Mouse (Mus musculus) kidney, adult 8-10 months (tissue): ENCODE measurements around the gene Mxra7.

Experiments
- DNase-seq, 2 experiments: peaks; one replicate each; pipeline ENCODE4 v3.0.0; 2022

The Mxra7 gene

DNA sequence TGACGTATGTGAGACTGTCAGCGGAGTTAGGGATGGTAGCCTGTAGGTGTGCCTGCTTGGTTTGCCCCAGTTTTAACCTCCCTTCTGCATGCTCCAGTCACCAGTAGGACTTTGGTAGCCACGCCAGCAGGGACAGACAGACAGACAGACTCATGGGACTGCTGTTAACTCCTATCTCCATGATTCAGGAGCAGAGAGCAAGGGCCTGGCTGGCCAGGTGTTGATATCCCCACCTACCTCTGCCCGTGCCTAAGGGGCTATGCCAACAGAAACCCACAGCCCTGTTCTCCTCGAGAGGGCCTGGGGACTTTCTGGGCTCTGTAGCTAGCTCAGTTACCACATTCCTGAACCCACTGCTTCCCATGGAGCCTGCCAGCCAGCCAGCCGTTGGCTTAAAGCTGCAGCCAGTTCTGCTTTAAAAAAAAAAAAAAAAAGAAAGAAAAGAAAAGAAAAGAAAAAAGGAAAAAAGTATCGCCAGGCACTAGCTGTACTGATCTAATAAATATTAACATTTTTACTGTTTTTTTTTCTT is 12.9 kb downstream of the Mxra7 start:
- no peak for DNase-seq

DNA sequence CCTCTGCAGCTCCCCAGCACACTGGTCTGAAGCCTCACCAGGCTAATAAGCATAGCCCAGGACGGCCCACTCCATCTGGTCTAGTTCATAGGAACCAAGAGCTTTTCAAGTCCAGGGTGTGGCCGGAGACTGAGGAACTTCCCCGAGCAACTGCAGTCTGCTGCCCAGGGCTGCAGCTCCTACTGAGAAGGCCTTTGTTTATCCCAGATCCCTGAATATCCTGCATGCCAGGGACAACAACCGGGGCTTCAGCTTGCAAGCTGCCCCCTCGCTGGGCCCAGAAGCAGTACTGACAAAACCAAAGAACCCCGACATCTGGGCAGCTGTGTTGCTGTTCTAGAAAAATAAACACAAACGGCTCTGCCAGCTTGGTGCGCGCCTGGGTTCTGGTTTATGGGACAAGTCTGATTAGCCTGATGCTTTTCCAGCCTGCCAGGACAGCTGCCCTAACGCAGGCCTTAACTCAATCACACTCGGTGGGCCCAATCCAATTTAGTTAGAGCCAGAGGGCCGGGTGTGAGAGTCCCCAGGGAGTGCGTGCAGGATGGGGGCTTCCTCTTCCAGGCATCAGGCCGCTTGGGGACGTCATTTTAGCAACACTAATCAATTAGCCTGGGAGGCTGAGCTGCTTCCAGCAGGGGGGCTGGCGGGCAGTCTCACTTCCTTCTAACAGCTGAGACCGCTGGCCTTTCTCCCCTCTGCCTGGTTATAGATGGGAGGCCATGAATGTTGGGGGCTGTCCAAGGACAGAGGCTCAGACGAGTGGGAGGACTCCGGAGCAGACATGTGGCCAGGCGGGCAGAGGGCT is 13.6 kb downstream of the Mxra7 start:
- DNase-seq, result peak; percentile 49 to 54

DNA sequence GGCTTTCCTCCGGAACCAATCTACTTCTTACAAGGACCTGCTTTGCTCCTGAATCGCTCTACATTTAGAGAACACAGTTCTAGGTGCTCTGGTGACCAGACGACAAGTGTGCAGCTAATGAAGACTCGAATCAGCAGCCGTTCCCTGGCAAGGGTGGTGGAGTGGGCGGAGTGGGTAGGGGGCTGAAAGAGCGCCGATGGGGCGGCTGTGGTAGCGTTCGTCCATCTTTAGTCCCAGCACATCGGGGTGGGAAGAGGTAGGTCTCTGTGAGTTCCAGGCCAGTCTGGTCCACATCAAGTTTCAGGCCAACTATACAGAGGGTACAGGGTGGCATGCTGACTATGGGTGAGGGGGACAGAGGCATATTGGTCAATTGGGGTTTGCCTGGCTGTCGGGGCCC is 14.2 kb downstream of the Mxra7 start:
- DNase-seq, result no peak

DNA sequence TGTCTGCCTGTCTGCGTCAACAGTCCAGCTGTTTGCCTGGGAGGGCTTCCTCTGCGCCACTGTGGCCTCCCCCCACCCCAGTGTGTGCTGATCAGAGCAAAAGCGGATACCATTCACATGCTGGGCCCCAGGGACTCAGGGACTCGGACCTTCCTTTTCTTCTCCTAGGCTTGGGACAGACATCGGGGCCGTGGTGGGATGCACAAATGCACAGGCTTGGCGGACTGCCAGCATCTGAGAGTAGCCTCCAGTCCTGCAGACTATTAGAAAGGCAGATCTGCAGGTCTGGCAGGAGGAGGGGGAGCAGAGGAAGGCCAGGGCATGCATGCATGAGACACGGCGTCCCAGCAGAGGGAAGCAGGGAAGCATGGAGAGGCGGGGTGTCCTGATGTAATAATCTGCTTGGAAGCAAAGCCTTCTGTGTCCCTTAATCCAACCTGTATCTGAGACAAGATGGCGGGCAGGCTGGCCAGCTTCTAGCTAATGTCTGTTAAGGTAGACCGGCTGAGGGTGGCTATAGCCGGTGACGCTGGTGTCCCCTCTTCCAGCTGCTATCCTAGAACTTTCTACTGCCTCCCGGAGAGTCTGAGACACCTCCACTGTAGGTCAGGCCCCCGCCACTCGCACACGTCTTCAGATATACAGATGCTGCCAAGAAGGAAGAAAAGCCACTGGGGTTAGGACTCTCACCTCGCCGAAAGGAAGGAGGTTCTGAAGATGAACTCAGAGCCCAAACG is 14.9 kb downstream of the Mxra7 start:
- no peak for DNase-seq

DNA sequence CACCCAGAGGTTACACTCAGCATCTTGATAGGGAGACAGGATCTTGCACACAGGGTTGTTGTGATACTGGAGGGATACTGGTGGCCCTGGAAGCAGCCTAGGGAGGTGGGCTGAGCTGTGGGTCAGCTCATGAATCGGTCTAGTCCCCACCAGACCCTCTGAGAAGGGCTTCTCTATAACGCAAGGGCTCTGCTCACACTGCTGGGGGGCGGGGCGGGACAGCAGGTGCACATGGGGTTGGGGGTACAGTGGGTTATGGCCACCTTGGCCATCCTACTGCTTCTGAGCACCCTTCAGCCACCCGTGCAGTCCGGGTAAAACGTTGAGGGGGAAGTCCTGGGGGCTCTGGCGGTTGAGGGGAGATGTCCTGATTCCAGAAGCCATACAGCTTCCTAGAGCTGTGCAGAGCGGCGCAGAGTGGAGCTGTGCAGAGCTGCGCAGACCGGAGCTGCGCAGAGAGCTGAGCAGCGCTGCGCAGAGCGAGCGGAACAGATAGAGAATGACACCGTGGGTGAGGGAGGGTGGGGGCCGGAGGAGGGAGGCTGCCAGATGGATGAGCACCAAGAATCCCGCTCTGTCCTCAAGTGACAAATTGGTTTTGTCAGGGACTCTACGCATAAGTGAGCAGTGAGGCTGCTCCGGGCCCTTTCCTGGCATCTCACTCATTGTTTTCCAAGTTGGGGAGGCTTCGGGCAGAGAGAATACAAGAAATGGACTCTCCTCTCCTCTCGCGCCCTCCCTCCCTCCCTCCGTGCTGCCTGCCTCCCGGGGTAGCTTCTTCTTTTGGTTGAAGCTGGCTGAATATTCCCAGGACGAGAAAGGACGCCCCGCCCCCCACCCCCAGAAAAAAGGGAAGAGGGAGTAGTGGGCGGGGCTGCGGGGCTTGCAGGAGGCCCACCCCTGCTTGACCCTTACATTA is 16.6 kb downstream of the Mxra7 start:
- no peak for DNase-seq

DNA sequence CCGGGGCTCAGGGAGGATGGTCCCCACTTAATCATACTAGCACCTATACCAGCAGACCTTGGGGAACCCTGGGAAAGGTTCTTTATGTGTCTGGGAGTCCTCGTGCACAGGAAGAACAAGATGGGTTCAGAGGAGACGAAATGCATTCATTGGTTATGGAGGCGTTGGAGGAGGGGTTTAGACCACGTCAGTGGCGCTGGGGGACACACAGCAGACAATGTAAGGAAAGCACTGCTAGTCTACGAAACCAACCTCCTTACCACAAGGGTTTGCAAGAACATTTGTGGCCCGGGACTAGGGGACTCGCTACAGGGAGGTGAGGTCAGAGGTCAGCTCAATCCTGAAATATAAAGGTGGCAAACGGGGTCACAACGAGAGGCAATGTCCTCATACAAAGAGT is 17.3 kb downstream of the Mxra7 start:
- no peak for DNase-seq

DNA sequence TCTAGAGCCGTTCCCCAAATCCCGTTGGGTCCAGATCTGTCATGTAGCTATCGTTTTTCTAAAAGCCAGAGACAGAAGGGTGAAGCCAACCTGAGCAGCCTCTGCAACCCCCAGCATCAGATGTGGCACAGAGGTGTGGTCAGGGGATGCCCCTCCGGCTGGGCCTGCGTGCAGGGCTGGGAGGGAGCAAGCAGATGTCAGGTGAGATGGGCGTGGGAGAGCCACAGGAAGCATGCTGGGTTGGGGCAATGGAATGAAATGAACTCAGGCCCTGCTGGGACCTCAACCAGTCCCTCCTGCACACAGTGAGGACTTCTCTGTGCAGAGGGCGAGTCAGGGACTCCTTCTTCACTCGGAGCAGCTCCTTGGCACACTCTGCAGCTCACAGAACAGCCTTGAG is 18.3 kb downstream of the Mxra7 start:
- DNase-seq, result no peak

DNA sequence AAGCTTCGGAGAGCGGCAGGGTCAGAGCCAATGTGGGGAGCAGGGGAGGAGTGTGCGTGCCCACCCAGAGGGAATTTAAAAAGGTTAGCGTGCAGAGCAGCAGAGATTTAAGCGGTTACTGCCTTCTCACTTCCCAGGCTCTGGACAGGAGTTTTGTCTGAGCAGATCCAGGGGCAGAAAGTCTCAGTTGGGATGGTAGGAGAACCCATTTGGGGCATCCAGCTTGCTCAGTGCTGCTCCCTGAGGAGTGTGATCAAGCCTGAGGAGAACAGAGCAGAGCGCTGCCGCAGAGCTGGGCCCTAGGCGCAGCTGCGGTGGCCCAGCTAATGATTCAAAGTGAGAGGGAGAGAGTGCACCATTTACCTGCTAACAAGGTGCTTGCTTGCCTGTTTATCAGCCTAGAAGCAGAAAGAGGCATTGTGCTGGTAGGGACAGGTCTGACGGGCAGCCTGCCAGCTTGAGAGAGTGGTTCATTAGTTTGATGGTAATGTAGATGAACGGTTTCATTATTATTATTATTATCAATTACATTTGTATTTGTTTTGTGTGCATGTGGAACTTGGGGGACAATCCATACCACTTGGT is 18.9 kb downstream of the Mxra7 start:
- DNase-seq, result no peak

DNA sequence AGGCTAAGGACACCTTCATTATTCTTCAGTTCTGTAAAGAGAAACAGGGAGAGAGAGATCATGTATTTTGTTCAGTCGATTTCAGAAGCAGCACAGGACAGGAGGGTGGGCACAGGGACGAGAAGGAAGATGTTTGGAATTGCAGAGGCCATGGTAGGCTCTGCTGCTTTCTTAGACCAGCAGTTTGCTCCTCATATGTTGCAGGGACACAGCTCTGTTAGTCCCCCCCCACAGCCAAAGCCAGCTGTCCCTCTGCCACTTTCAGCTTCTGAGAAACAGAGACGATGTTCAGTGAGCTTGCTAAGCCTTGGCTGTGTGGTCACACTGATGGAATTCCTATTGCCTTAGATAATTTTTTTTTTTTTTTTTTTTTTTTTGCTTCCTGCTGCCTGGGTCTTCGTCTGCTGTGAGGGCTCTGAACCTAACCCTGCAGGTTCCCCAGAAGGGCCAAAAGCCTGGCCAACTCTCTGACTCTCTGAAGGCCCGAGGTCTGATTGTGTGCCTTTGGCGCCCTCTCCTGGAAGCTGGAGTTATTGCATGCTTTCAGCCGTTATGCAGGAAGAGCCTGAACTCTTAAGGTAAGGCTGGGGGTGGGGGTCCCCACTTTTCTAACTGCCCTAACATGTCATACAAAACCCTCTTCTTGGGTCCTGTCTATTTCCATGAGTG is 19.8 kb downstream of the Mxra7 start:
- DNase-seq, result peak; percentile 82 to 90

DNA sequence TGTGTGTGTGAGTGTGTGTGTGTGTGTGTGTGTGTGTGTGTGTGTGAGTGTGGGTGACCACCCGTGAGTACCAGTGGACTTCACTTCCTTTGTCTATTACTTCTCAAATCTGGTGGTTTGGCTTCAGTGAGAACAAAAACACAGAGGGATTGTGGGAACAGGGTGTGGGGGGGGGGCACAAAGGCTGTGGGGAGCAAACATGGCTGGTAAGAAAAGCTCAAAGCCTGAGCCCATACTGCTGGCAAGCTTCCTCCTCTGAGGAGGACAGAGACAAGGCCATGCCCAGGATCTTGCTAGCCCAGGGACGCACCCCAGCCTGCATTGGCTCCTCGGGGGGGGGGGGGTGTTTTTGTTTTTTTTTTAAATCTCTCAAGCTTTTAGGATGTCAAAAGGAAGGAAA is 20.3 kb downstream of the Mxra7 start:
- DNase-seq, result no peak

DNA sequence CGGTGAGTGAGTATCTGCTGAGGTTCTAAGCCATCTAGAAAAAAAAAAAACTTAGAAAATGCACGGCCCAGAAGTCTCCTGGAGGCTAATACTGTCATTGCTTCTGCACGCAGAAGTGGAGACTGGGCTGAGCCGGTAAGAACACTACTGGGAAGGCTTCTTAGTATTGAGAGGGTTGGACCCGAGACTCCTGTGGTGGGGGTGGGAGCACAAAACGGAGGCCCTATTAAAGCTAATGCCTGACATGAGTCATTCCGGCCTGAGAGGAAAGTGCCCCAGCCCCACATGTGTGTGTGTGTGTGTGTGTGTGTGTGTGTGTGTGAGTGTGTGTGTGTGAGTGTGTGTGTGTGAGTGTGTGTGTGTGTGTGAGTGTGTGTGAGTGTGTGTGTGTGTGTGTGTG is 20.7 kb downstream of the Mxra7 start:
- no peak for DNase-seq

DNA sequence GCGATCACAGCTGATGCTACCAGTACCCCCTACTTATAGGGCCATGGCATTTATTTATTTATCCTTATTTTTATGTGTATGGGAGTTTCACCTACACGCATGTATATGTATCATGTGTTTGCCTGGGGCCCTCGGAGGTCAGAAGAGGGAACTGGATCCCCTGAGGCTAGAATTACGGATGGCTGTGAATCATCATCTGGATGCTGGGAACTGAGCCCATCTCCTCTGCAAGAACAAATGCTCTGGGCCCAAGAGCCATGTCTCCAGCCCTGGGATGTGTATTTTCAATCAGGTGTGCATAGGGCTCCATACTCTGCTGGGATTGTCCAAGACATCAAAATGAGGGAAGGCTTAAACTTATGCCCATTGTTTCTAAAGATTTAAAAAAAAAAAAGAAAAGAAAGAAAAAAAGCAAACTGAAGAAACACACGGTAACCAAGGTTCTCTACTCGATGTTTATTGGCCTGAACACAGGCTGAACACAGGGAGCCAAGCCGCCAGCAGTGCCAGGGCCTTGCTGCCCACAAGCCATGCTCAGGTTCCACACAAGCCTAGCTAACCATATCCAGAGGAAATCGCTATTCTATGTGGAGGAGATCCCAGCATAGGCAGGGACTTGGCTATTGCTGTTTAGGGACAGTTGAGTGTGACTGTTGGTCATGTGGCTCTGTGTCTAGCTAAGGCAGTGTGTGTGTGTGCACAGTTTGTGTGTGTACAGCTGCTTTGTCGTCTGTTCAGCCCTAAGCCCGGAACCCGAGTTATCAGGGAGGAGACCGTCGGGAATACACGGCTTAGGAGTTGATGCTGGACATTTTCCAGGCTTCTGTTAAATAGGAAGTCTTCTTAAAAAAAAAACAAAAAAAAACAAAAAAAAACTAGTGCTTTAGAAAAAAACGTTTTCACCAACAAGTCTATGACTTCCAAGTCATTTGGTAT is 21.4 kb downstream of the Mxra7 start:
- DNase-seq, result no peak

DNA sequence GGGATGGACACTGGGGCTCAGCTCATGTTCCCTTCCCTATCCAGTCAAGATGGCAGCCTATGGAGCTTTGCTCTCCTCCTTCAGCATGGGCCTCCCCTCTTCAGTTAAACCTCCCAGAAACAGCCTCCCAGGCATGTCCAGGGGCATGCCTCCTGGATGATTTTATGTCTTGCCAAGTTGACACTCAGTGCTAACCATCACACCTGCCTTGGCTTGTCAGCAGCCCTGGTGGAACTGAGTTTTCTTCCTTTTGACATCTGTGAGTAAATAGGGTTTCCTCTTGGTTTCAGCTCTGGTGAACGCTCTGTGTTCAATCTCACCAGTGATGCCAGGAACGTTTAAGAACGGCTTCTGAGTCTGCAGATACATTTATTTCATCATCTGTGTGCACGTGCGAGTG is 25.1 kb downstream of the Mxra7 start:
- no peak for DNase-seq

DNA sequence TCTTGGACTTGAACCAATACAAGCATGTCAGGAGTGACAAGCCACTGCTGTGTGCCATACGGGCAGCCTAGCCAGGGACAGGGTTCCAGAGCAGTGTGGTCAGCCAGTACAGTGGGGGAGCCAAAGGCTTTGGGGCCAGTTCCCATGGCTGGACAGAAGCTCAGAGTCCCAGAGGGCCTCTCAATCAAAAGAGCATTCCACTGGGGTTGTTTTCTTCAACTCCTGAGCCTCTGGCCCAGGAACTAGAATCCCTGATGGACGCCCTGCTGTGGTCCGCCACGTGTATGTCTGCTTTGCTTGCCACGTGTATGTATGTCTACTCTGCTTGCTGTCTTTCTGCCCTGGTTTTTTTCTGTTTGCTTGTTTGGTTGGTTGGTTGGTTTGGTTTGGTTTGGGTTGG is 26.7 kb downstream of the Mxra7 start:
- DNase-seq, result no peak

DNA sequence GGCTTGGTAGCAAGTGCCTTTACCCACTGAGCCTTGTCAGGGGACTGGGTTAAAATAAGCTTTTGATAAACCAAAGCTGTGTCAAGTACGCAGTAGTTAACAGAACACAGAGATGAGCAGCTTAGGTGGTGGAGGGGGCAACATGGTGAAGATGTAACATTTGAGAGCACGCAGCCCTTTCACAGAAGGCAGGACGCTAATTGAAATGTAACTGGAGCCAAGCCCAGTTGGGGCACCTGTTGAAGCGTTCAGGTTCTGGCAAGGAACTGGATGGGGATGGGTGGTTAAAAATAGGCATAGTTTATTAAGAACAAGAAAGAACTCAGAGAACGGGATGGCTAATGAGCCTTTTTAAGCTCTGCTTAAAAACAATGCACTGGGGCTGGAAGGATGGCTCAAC is 28.5 kb downstream of the Mxra7 start:
- DNase-seq, result no peak

DNA sequence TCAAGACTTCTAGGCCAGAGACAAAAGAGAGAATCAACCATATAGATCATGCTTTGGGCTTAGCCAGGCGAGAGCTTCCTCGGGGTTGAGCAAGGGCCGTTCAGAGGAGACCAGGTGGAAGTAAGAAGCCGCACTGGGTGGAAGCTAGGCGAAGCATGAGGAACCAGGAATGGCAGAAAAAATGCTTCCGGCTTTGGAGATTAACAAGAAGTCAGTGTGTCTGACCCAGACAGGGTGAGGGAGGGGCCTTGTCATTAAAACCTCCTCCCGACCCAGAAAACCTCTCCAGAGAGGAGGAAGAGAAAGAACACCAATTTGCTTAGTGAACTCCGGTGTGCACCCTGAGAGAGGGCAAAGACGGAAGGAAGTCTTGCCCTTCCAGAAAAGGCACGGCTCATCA is 43.6 kb downstream of the Mxra7 start:
- no peak for DNase-seq

DNA sequence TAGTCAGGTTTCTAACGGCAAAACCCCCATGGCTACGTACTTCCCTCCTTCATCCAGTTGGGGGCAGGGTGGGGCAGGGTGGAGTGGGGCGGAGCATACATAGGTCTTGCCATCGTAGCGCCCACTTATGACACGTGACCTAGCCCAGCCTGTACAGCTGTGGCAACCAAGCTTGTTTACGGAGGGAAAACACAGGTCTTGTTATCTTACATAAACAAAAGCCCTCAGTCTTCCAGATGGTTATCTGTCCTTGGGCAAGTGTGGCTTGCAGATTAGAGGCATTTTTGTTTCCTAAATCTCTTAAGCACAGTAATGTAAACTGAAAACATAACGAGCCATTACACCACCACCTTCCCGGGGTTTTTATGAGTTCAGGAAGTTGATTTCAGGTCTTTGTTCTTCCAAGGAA is 45.1 kb downstream of the Mxra7 start:
- no peak for DNase-seq

DNA sequence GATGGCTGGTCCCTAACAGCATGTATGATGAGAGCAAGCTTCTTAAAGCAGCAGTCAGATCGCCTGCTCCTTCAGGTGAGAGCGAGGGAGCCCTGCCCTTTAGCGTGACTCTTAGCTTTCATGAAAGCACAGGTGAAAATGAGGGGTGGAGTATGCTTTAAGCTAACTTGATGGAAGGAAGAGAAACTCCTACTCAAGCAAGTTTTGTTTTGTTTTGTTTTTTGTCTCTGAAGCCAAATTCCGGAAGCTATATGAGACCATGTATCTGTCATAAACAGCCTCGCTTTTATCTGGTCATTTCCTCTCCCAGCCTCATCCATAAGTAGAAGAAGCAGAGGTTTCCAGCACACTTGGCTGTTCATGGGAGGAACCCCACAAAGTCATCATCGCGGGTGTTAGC is 52.4 kb downstream of the Mxra7 start, which contains the start of gene St6galnac1:
St6galnac1 (minus strand) TSS at position 101 of the 400 bp plus-strand sequence.
- DNase-seq, result no peak

DNA sequence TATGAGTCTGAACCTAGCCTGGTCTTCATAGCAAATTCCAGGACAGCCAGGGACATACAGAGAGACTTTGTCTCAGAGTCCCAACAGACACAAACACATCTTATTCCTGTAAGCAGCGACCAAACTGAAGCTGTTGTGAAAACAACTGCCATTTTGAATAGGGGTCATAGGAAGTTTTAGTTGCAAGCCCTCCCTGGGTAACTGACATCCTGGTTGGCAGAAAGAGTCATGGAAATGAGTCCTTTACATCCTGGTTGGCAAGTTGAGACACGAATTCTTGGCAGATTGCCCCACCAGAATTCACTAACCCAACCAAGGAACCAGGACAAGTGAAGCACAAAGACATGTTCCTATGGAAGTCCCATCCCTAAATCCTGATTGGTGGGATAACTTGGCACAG is 54.6 kb downstream of the Mxra7 start:
- no peak for DNase-seq

DNA sequence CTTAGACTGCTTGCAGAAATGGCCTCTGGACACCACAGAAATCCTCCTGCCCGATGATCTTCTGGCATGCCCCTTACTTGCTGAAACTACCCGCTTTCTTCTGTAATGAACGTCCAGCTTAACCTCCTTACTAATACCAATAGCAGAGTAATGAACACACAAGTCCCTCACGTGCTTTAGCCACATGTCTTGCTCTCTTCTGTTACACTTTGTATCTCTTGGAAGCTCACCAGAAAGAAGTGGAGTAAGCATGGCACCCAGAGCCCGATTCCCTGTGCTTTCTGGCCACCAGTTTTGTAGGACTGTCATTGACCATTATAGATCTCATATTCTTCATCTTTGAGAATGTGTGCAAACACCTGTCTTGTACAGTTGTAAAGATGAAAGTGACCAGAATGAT is 58.0 kb downstream of the Mxra7 start:
- no peak for DNase-seq

DNA sequence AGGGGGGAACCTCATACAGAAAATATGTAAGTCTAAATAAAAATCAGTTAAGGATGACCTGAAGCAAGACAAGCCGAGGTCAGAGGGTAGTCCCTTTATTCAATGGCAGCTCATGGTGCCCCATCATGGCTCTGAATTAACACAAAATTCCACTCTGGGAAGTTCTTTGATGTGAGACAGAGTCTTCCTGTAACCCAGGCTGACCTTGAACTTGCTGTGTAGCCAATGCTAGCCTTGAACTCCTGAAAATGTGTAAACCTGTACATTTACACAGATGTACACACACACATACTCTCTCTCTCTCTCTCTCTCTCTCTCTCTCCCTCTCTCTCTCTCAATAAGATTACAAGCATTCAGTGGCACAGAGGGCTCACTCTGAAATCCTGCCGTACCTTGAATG is 62.9 kb downstream of the Mxra7 start:
- no peak for DNase-seq
